Mouse (Mus musculus): ENCODE results near the gene Alyref.
A peak's percentile ranks its signal among the peaks of the same experiment; 100 is the strongest.
"Not testable (repeated sequence)": the region's sequence is repeated elsewhere in the genome, so short reads cannot be mapped to it uniquely, and the experiment has no call there.

The Alyref gene

GRCm38 (mm10) chr11:120575046-120575445 lies 23.1 kb downstream of the Alyref start:
- no peak for DNase-seq (ENCODE audit: low read depth in 1 of 2, low spot score in 2 of 2)

GRCm38 (mm10) chr11:120574278-120574600 lies 23.9 kb downstream of the Alyref start:
- DNase-seq (ENCODE audit: low read depth in 1 of 2, low spot score in 2 of 2) = no peak

GRCm38 (mm10) chr11:120573585-120574277 lies 24.4 kb downstream of the Alyref start:
- DNase-seq (ENCODE audit: low read depth in 1 of 2, low spot score in 2 of 2) = no peak

- peak; percentile 98 to 99 for DNase-seq (ENCODE audit: low read depth in 1 of 2, low spot score in 2 of 2)
Measured at GRCm38 (mm10) chr11:120572752-120573584, 25.2 kb downstream of the Alyref start, which contains the start of gene P4hb. TSS of gene P4hb (minus strand) at chr11:120573253.

GRCm38 (mm10) chr11:120572417-120572751 lies 25.8 kb downstream of the Alyref start:
- no peak for DNase-seq (ENCODE audit: low read depth in 1 of 2, low spot score in 2 of 2)

- DNase-seq (ENCODE audit: low read depth in 1 of 2, low spot score in 2 of 2) = no peak
Measured at GRCm38 (mm10) chr11:120571754-120572416, 26.3 kb downstream of the Alyref start.

GRCm38 (mm10) chr11:120571122-120571521 lies 27.0 kb downstream of the Alyref start:
- DNase-seq (ENCODE audit: low read depth in 1 of 2, low spot score in 2 of 2) = no peak

GRCm38 (mm10) chr11:120568324-120568723 lies 29.8 kb downstream of the Alyref start:
- DNase-seq (ENCODE audit: low read depth in 1 of 2, low spot score in 2 of 2) = no peak

- no peak for DNase-seq (ENCODE audit: low read depth in 1 of 2, low spot score in 2 of 2)
Measured at GRCm38 (mm10) chr11:120565114-120565513, 33.1 kb downstream of the Alyref start.

- DNase-seq (ENCODE audit: low read depth in 1 of 2, low spot score in 2 of 2) = no peak
Measured at GRCm38 (mm10) chr11:120562949-120563348, 35.2 kb downstream of the Alyref start.

GRCm38 (mm10) chr11:120560952-120561728 lies 37.0 kb downstream of the Alyref start:
- DNase-seq (ENCODE audit: low read depth in 1 of 2, low spot score in 2 of 2) = no peak

- DNase-seq (ENCODE audit: low read depth in 1 of 2, low spot score in 2 of 2) = not testable (repeated sequence)
Measured at GRCm38 (mm10) chr11:120558843-120559242, 39.3 kb downstream of the Alyref start.

- no peak for DNase-seq (ENCODE audit: low read depth in 1 of 2, low spot score in 2 of 2)
Measured at GRCm38 (mm10) chr11:120555260-120555659, 42.9 kb downstream of the Alyref start.

GRCm38 (mm10) chr11:120554834-120555233 lies 43.3 kb downstream of the Alyref start:
- no peak for DNase-seq (ENCODE audit: low read depth in 1 of 2, low spot score in 2 of 2)

GRCm38 (mm10) chr11:120552736-120553135 lies 45.4 kb downstream of the Alyref start:
- no peak for DNase-seq (ENCODE audit: low read depth in 1 of 2, low spot score in 2 of 2)

- DNase-seq (ENCODE audit: low read depth in 1 of 2, low spot score in 2 of 2) = no peak
Measured at GRCm38 (mm10) chr11:120550810-120551440, 47.2 kb downstream of the Alyref start, which contains the start of gene Ppp1r27. TSS of gene Ppp1r27 (minus strand) at chr11:120551132.

- DNase-seq (ENCODE audit: low read depth in 1 of 2, low spot score in 2 of 2) = no peak
Measured at GRCm38 (mm10) chr11:120549986-120550809, 48.0 kb downstream of the Alyref start.

- DNase-seq (ENCODE audit: low read depth in 1 of 2, low spot score in 2 of 2) = peak; percentile 70 to 85
Measured at GRCm38 (mm10) chr11:120549168-120549945, 48.8 kb downstream of the Alyref start, which contains the start of gene Mcrip1. TSS of gene Mcrip1 (minus strand) at chr11:120549727.

GRCm38 (mm10) chr11:120548786-120549167 lies 49.4 kb downstream of the Alyref start:
- DNase-seq (ENCODE audit: low read depth in 1 of 2, low spot score in 2 of 2) = no peak
